Mouse (Mus musculus): ENCODE data around the gene Vmn1r131.
"Not testable (repeated sequence)": the region's sequence is repeated elsewhere in the genome, so short reads cannot be mapped to it uniquely, and the experiment has no call there.

The Vmn1r131 gene

DNA sequence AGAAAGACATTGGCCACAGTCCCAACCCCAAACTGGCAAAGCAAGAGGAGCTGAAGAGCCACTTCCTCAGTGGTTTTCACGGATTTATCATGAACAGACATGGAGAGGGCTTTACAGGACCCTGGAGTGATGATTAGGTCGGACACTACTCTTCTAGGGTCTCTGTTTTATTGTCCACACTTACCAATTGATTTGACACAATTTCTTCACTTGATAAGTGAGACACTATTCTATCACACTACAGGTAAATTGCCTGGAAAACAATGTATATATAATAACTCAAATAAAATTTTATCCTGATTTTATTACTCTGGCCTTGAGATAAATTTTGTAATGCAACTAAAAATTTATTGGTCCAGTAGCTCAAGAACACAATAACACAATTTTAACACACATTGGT, at the start of gene Vmn1r131:
TSS of gene Vmn1r131 (minus strand) at position 101 of the 400 bp plus-strand sequence.
- DNase-seq (ENCODE audit: low read depth in 1 of 2, low spot score in 2 of 2): not testable (repeated sequence)

DNA sequence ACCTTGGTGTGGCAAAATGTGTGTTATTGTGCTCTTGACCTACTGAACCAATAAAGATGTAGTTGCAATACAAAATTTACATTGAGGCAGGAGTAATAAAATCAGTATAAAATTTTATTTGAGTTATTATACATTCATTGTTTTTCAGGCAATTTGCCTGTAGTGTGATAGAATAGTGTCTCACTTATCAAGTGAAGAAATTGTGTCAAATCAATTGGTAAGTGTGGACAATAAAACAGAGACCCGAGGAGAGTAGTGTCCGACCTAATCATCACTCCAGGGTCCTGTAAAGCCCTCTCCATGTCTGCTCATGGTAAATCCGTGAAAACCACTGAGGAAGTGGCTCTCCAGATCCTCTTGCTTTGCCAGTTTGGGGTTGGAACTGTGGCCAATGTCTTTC, 34.4 kb downstream of the Vmn1r131 start, which contains the start of gene Vmn1r130:
TSS of gene Vmn1r130 (plus strand) at position 301 of the 400 bp plus-strand sequence.
- not testable (repeated sequence) for DNase-seq (ENCODE audit: low read depth in 1 of 2, low spot score in 2 of 2)

All from monocyte, adult 2 months (primary cell).